Mouse (Mus musculus): Measurements from ENCODE around the gene Atp5k.
A peak's percentile ranks its signal among the peaks of the same experiment; 100 is the strongest.

Atp5k gene

DNA sequence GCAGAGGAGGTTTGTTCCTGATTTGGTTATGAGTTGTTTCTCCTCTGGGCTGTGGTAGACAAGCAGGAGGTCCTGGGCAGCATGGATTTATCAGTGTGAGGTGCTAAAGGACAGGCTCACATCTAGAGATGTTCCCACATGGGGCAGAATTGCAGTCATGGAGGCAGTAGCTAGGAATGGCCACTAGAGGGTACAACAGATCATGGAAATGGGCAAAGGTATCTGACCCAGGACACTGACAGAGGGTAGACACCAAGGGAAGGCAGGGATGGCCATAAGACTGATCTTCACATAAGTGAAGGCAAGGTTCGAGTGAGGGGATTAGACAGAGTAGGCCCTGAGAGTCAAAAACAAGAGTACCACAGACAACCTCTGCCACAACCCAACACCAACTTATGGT is 7.1 kb downstream of the Atp5k start:
- peak in 1 of 2 experiments; percentile 34 for DNase-seq (ENCODE audit: low spot score in 2 of 2)

DNA sequence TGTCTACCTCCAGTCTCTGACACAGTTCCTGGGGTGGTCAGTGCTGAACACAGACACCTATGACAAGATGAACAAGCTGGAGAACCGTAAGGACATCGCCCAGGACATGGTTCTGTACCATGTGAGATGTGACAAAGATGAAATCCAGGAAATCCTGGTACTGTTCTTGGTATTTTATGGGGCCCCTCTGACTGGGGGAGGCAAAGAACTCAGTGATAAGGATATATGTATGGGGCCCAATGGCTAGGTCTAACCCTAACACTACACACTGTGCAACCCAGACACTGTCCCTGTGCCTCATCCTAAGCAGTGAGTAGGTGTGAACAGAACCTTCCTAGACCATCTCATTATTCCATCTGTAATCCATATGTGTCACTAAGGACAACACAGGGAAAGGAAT is 10.8 kb downstream of the Atp5k start:
- no peak for DNase-seq (ENCODE audit: low spot score in 2 of 2)

DNA sequence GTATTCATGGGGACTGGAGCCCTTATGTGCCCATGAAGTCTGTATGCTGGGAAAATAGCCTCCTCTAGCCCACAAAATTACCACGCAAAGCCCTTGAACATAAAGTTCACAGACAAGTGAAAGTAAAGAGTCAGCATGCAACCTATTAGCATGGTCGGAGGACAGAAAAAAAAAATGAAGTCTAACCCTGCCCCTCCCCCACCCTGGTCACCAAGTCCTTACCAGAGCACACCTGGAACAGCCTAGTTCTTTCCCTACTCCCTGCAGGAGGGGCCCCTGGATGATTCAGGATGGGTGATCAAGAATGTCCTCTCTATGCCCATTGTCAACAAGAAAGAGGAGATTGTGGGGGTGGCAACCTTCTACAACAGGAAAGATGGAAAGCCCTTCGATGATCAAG is 11.5 kb downstream of the Atp5k start:
- no peak for DNase-seq (ENCODE audit: low spot score in 2 of 2)

DNA sequence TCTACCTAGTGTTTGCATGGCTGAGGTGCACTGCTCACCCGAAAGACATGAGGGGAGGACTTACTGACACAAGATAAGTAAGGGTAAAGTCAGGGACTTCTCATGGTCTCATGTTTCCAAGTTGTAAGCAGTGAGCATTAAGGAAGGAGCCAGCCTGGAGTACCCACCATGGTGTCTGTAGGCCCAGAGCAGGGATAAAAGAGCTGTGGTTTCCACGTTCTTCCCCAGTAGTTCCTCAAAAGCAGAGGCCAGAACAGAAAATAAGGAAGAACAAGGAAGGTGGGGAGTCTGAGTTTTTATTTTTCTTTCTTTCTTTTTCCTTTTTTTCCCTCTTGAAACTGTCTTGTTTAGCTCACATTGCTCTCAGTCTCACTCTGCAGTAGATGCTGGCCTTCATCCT is 19.5 kb downstream of the Atp5k start:
- no peak for DNase-seq (ENCODE audit: low spot score in 2 of 2)

DNA sequence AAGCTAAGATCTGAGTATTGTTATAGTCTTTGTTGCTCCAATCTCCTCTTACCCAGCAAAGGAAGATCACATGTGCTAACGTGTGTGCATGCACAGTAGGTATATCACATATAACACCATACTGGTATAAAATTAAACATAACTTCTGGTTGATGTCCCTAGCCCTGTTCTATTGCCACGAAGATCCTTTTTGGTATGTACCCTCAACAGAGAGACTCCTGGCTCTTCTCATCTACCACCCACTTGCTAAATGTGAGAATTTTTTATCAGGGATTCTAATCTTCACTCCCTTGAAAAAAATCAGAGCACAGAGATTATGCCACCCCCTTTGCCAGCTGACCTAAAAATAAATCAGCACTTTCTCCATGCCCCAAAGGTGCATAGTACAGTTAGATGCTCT is 27.3 kb downstream of the Atp5k start:
- no peak for DNase-seq (ENCODE audit: low spot score in 2 of 2)

DNA sequence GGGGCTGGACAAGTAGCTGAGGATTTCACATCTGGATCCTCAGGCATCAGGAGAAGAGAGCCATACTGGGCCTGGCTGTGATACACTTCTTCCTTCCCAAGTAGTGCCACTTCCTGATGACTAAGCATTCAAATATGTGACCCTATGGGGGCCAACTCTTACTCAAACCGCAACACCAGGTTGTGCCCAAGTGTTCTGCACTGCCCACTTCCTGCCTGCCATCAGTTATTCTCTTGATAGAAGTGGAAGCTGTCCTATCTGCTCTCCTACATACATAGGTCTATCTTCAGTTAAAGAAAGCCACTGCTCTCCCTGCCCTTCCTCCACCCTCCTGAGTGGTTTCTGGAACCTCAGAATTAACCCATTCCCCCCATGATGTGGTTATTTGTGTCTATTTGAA is 28.8 kb downstream of the Atp5k start:
- no peak for DNase-seq (ENCODE audit: low spot score in 2 of 2)

DNA sequence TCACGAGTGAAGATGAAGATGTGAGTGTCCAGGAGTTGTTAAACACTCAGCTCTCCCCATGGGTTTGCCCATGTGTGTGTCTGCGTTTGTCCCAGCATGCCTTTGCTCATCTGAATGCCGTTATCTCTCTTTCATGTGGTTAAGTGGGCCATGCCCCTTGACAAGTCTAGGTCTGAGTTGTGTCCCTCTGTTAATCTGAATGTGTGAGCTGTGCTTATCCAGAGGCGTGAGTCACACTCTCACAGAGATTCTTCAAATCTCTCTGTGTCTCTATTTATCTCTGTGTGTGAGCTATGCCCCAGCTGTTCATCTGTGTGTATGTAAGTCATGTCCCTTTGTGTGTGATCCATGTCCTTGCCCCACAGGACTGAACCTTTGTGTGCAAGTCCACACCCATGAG is 30.8 kb downstream of the Atp5k start:
- no peak for DNase-seq (ENCODE audit: low spot score in 2 of 2)

DNA sequence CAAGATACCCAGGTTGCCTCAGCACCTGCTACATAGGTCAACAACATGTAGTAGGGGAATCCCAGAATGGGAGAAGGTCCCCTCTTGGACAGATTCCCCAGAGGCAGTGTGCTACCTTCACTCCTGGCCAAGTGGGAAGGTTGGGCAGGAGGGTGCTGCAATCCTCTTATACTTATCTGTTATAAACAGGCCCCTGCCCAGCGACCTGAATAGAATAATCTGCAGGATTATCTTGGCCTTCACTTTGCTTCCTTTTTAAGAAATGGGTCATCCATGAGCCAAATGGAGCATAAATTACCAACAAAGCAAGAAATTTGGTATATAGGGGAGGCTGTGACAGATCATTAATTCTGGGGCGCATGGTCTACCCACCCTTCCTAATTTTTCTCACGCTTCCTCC is 44.5 kb downstream of the Atp5k start:
- no peak for DNase-seq (ENCODE audit: low spot score in 2 of 2)

DNA sequence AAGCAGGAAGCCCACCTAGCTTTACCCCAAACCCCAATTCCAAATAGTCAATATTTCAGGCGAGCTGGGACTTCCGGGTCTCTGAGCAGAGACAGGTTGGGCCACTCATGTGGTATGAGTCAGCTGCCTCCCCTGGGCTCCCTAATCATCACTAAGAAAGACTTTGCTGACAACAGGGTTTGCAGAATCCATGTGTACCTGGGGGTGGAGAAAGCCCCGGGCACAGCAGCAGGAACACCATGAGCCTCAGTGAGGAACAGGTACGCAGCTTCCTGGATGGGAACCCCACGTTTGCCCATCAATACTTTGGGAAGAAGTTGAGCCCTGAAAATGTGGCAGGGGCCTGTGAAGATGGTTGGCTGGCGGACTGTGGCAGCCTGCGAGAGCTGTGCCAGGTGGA is 46.0 kb downstream of the Atp5k start, which contains the start of gene Pde6b:
Pde6b (plus strand) TSS at position 191 of the 400 bp plus-strand sequence.
- no peak for DNase-seq (ENCODE audit: low spot score in 2 of 2)

DNA sequence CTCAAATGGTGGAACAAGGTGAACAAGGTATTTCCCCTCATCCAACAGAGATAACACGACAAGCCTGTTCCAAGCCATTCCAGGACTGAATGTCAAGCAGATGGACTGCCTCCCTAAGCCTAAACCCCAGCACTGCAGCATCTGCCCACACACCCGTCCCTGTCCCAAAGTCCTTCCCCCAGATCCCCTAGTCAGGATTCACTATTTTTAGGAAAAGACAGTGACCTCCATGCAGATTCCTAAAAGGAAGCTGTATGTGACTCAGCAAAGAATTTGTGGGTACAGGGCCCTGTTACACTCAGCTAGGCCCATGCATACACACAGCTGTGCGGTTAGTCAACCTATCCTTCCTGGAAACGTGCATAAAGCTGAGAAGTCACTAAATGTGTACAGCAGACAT is 47.8 kb downstream of the Atp5k start:
- no peak for DNase-seq (ENCODE audit: low spot score in 2 of 2)

DNA sequence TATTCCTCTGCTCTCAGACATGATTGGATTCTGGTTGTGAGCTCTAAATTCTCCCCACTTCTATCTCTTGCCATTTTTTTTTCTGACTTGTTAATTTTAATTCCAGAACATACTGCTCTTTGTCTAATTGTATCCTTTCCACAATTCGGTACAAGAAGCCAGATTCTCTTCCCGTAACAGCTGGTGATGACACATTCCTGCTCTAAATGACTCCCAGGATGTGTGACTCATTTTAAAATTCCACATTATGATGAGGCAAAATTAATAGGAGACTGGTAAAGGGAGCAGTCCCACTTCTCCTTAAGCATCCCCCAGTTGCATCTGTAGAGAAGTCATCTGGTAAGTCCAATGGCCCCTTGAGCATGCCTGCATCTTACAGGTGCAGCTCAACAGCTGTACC is 48.6 kb downstream of the Atp5k start:
- no peak for DNase-seq (ENCODE audit: low spot score in 2 of 2)

Data from frontal cortex, postnatal 25 days (tissue).